Mouse (Mus musculus) forebrain, embryonic 16.5 days (tissue): ENCODE results near the gene Tbc1d8. TPM values are rescaled to one million over a fixed set of nuclear protein-coding genes. Genes with fewer than 3 reads are reported as not detected.

Source experiments
- ATAC-seq: fragments of 200-750 bp; cut with Nextera tagmentation; 2 replicates; pipeline ENCODE4 v1.8.0; 2017; ENCODE audit warnings: mild to moderate bottlenecking, moderate library complexity
- H3K27ac ChIP-seq: fragments of 300-500 bp; sonication (generic); 2 replicates; pipeline ENCODE4 v1.5.1; 2014; ENCODE audit warnings: low read length, control low read depth
- H3K27me3 ChIP-seq: fragments of 300-500 bp; sonication (generic); replicated peaks from 2 replicates; pipeline ENCODE4 v1.6.1; 2014; ENCODE audit warnings: low read length; ENCODE audit not compliant: control insufficient read depth, insufficient read depth
- H3K36me3 ChIP-seq: fragments of 300-500 bp; sonication (generic); 2 replicates; pipeline ENCODE4 v1.6.1; 2014; ENCODE audit not compliant: control insufficient read depth, insufficient read depth
- H3K4me1 ChIP-seq: fragments of 300-500 bp; sonication (generic); replicated peaks from 2 replicates; pipeline ENCODE4 v1.6.1; 2014; ENCODE audit warnings: low read length; ENCODE audit not compliant: control insufficient read depth, insufficient read depth
- H3K4me2 ChIP-seq: fragments of 300-500 bp; sonication (generic); 2 replicates; pipeline ENCODE4 v1.6.1; 2014; ENCODE audit warnings: mild to moderate bottlenecking, low read length, control low read depth
- H3K4me3 ChIP-seq: fragments of 300-500 bp; sonication (generic); replicated peaks from 2 replicates; pipeline ENCODE4 v1.5.1; 2014; ENCODE audit warnings: mild to moderate bottlenecking, low read length, control low read depth
- H3K9ac ChIP-seq: fragments of 300-500 bp; sonication (generic); replicated peaks from 2 replicates; pipeline ENCODE4 v1.6.1; 2014; ENCODE audit warnings: low read depth, low read length, control low read depth
- H3K9me3 ChIP-seq: fragments of 300-500 bp; sonication (generic); 2 replicates; pipeline ENCODE4 v1.6.1; 2016; ENCODE audit warnings: low read length; ENCODE audit not compliant: control insufficient read depth
- WGBS: fragments of 180-500 bp; shearing (Covaris S2); extraction: QIAGEN DNeasy Blood & Tissue Kit; methylation state at CpG from one replicate; pipeline ENCODE4 v1.1.7; 2014; 5-methylcytosine and 5-hydroxymethylcytosine counted together
- polyA plus RNA-seq: library from polyadenylated mRNA; unstranded; fragments of >200 nt; fragmentation: Nextera tagmentation; extraction: Ambion mirVana; gene quantifications from 2 replicates; pipeline ENCODE4 v1.2.1, GENCODE M21; 2015

Gene Tbc1d8
- polyA plus RNA-seq, 1 experiment from 2014 or later = 13.0 TPM

DNA sequence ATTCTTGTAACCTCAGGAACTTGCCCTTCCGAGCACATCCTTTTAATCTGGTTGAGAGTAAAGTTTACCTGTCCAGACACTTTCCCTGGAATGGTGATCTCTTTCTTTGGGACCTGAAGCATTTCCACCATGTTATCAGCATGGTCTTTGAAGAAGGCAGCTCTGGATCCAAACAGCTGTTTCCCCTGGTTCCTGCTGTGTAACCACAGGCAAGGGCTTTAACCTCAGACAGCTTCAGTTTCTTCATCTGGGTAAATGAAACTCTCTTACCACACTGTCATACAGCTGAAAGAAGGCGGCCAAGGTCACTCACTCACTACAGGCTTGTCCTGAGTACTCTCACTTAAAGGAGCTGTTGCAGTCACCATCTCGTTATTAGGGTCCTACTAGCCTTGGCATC lies 8.8 kb upstream of the Tbc1d8 start:
- Histone ChIP-seq H3K27ac (no peak overlapping the region), H3K9ac (no peak overlapping the region), H3K4me1 (peaks cover 4% of the 10 kb centered on the region), H3K4me2 (no peak overlapping the region), H3K27me3 (no peaks in the 10 kb centered on the region), H3K9me3 (no peaks in the 10 kb centered on the region), H3K36me3 (no peaks in the 10 kb centered on the region), H3K4me3 (no peak overlapping the region)
- ATAC-seq = no peak
- 70% methylated on average over 3 of the region's 3 CpGs for WGBS

- no peaks in the 10 kb centered on the region for H3K36me3 ChIP-seq
- H3K4me1 ChIP-seq = peaks cover 14% of the 10 kb centered on the region
- no peaks in the 10 kb centered on the region for H3K9me3 ChIP-seq
- no peak overlapping the region for H3K27ac ChIP-seq
- ATAC-seq = no peak
- no peak overlapping the region for H3K4me3 ChIP-seq
- no peak overlapping the region for H3K4me2 ChIP-seq
- 51% methylated on average over 10 of the region's 10 CpGs for WGBS
- no peak overlapping the region for H3K9ac ChIP-seq
- no peaks in the 10 kb centered on the region for H3K27me3 ChIP-seq
These were observed 3.7 kb upstream of the Tbc1d8 start for GRCm38 (mm10) chr1:39482115-39482815.

- H3K27me3 ChIP-seq = no peaks in the 10 kb centered on the region
- H3K4me3 ChIP-seq = no peak overlapping the region
- no peaks in the 10 kb centered on the region for H3K36me3 ChIP-seq
- peaks cover 16% of the 10 kb centered on the region for H3K4me1 ChIP-seq
- no peak for ATAC-seq
- H3K27ac ChIP-seq = no peak overlapping the region
- no peaks in the 10 kb centered on the region for H3K9me3 ChIP-seq
- 76% methylated on average over 5 of the region's 5 CpGs for WGBS
- H3K4me2 ChIP-seq = no peak overlapping the region; the same call in 1 of the 2 replicates
- H3K9ac ChIP-seq = no peak overlapping the region
These were observed 699 bp upstream of the Tbc1d8 start for GRCm38 (mm10) chr1:39479254-39479653.

- Histone ChIP-seq H3K36me3 (no peaks in the 10 kb centered on the region), H3K4me3 (peak overlapping the region; percentile 82), H3K9ac (peak overlapping the region; percentile 79), H3K4me2 (peak overlapping the region; percentile 88), H3K4me1 (peaks cover 16% of the 10 kb centered on the region), H3K9me3 (no peaks in the 10 kb centered on the region), H3K27me3 (no peaks in the 10 kb centered on the region), H3K27ac (peak overlapping the region; percentile 61)
- ATAC-seq = no peak
- WGBS = 5% methylated on average over 10 of the region's 10 CpGs
These were observed 293 bp upstream of the Tbc1d8 start for GRCm38 (mm10) chr1:39478896-39479200.

DNA sequence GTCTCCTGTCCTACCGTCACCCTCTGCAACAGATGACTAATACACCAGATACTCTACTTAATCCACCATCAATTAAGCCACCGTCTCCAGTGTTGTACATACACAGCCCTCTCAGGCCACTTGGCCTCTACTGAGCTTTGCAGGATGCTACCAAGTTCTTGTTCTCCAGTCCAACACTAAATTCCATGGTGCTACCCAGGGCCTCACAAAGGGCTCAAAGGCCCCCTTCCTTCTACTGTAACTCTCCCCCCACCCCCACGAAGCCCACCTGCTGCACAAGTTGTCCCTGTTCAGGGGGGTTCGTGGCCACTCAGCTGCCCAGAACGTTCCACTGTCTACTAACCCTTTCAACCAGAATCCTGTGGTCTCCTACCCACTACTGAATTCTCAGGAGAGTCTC lies 1.5 kb downstream of the Tbc1d8 start:
- peak overlapping the region; percentile 82 for H3K4me3 ChIP-seq
- 79% methylated on average over 5 of the region's 5 CpGs for WGBS
- H3K27ac ChIP-seq = no peak overlapping the region
- H3K9me3 ChIP-seq = no peaks in the 10 kb centered on the region
- no peaks in the 10 kb centered on the region for H3K27me3 ChIP-seq
- ATAC-seq = no peak
- H3K9ac ChIP-seq = no peak overlapping the region
- peak overlapping the region; percentile 88 for H3K4me2 ChIP-seq
- H3K4me1 ChIP-seq = peaks cover 9% of the 10 kb centered on the region
- no peaks in the 10 kb centered on the region for H3K36me3 ChIP-seq

GRCm38 (mm10) chr1:39476341-39476740 lies 2.2 kb downstream of the Tbc1d8 start:
- Histone ChIP-seq H3K27ac (no peak overlapping the region), H3K4me2 (no peak overlapping the region), H3K9ac (no peak overlapping the region), H3K4me3 (no peak overlapping the region), H3K9me3 (no peaks in the 10 kb centered on the region), H3K27me3 (no peaks in the 10 kb centered on the region), H3K36me3 (no peaks in the 10 kb centered on the region), H3K4me1 (peaks cover 9% of the 10 kb centered on the region)
- 78% methylated on average over 1 of the region's 1 CpGs for WGBS
- ATAC-seq = no peak

GRCm38 (mm10) chr1:39474516-39474915 lies 4.0 kb downstream of the Tbc1d8 start:
- 90% methylated on average over 9 of the region's 9 CpGs for WGBS
- ATAC-seq = no peak
- Histone ChIP-seq H3K4me2 (no peak overlapping the region), H3K27me3 (no peaks in the 10 kb centered on the region), H3K9me3 (no peaks in the 10 kb centered on the region), H3K4me1 (peaks cover 9% of the 10 kb centered on the region), H3K36me3 (no peaks in the 10 kb centered on the region), H3K27ac (no peak overlapping the region), H3K4me3 (no peak overlapping the region), H3K9ac (no peak overlapping the region)

DNA sequence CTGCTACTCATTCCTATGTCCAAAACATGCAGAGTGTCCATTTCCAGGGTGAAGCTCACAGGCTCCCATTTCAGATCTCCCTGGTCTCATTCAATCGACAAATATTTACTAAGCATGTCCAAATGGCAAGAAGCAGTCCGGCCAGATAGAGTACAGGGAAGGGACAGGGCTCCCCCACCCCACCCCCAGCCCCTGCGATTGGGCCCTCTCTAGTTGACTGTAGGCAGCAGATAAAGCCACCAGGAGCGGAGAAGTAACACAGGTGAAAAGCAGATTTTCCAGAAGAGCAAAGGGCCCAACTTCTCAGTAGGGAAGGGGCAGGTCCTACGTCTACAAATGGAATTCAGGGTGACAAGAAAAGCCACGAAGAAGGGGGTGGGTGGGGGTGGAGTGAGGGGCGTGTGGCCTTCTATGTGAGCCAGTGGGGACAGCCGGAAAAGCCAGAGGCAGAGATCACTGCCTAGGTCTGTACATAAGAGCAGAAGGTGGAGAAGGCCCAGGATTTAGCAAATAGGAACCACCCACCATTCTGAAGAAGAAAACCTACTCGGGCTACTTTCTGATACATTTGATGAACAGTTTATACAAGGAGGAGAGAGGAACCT lies 7.2 kb downstream of the Tbc1d8 start:
- ATAC-seq = no peak
- Histone ChIP-seq H3K27me3 (no peaks in the 10 kb centered on the region), H3K36me3 (no peaks in the 10 kb centered on the region), H3K4me2 (no peak overlapping the region), H3K4me1 (no peaks in the 10 kb centered on the region), H3K9ac (no peak overlapping the region), H3K27ac (no peak overlapping the region), H3K4me3 (no peak overlapping the region), H3K9me3 (no peaks in the 10 kb centered on the region)
- WGBS = 81% methylated on average over 9 of the region's 9 CpGs

DNA sequence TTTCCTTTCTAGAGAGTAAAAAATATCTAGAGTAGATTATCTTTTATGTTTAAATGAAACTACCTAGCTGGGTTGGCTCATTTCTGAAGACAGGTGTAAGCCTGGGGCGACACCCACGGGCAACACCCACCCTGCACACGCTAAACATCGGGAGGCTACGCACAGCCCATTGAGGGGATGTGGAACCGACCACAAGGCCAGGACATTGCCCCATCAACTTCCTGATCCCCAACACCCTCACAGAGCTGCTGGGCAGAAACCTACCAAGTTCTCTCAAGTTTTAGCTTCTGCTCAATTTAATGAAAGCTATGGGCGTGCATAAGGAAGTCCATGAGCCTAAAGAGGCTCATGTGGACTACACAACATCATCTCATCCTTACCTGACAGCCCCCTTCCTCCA lies 9.6 kb downstream of the Tbc1d8 start:
- no peaks in the 10 kb centered on the region for H3K4me1 ChIP-seq
- no peak overlapping the region for H3K27ac ChIP-seq
- H3K27me3 ChIP-seq = no peaks in the 10 kb centered on the region
- no peak for ATAC-seq
- H3K9me3 ChIP-seq = no peaks in the 10 kb centered on the region
- H3K4me3 ChIP-seq = no peak overlapping the region
- H3K9ac ChIP-seq = no peak overlapping the region
- 93% methylated on average over 7 of the region's 7 CpGs for WGBS
- no peaks in the 10 kb centered on the region for H3K36me3 ChIP-seq
- H3K4me2 ChIP-seq = no peak overlapping the region
